ENCODE assay signal across 10 mouse cellular contexts in genomic region chr12:81719161-81719560, GRCm38 (mm10).
DNase-seq lines count a peak whose midpoint lies in the region; ATAC-seq and TF ChIP-seq lines count a peak whose summit lies in the region.
"Had no signal": no experiment of that assay in that cellular context is flagged by ENCODE, and none has a peak within 500 bp of the region (broad histone marks: within the 10 kb centered on the region; RNA-seq: fewer than 3 reads in every experiment).

No protein-coding gene starts in this region.

- no peak for TF ChIP-seq POLR2A in lung, adult 2 months (IDR thresholded peaks at IDR 0.05; ENCODE audit: borderline replicate concordance, extremely low read depth, low read depth, low read length)

- no peak for DNase-seq in frontal cortex, postnatal 25 days (ENCODE audit: low spot score in 2 of 2)
- peak; percentile 39 to 52 for DNase-seq in lung, adult 18-20 months
- DNase-seq in lung, adult 2 months = no peak
- peak; percentile 41 for DNase-seq in skeletal muscle tissue, adult 2 months (ENCODE audit: low read depth, low spot score)
- no peak for DNase-seq in urinary bladder, postnatal 25 days (ENCODE audit: low spot score)
- no peak for DNase-seq in forebrain, embryonic 10.5 days (ENCODE audit: extremely low spot score, low spot score)

- 0 out of 2 replicates have a peak, but pooled peaks have one; percentile 23 for ATAC-seq in frontal cortex, adult (ENCODE audit: low TSS enrichment)
- ATAC-seq in granulocyte monocyte progenitor cell, adult 5-6 weeks (replicated peaks; ENCODE audit: poor library complexity, severe bottlenecking) = peak; percentile 80

- H3K4me3 ChIP-seq in lung, adult 2 months (replicated peaks; ENCODE audit: extremely low read depth, low read depth, low read length) = no peak overlapping the region
- no peak overlapping the region for H3K4me3 ChIP-seq in forebrain, embryonic 10.5 days
- H3K4me3 ChIP-seq: hindbrain, embryonic 10.5 days; lung, embryonic 15.5 days had no signal

- TF ChIP-seq CTCF in lung, adult 2 months (IDR thresholded peaks at IDR 0.05; ENCODE audit: insufficient read depth, low read length) = no peak

- peaks cover 20% of the 10 kb centered on the region for H3K36me3 ChIP-seq in forebrain, embryonic 10.5 days (replicated peaks)
- H3K36me3 ChIP-seq: lung, embryonic 15.5 days had no signal

- no peaks in the 10 kb centered on the region for H3K27me3 ChIP-seq in forebrain, embryonic 10.5 days (ENCODE audit: poor library complexity, severe bottlenecking)
- H3K27me3 ChIP-seq: lung, embryonic 15.5 days had no signal

- no peak overlapping the region for H3K27ac ChIP-seq in forebrain, embryonic 10.5 days
- H3K27ac ChIP-seq: hindbrain, embryonic 10.5 days; lung, embryonic 15.5 days had no signal

- H3K4me1 ChIP-seq in lung, adult 2 months (ENCODE audit: control insufficient read depth, insufficient read depth, low read length) = no peaks in the 10 kb centered on the region
- H3K4me1 ChIP-seq in forebrain, embryonic 10.5 days = peaks cover 12% of the 10 kb centered on the region
- H3K4me1 ChIP-seq: hindbrain, embryonic 10.5 days had no signal

- 40% methylated on average over 5 of the region's 5 CpGs for WGBS in lung, adult 2 months
- 88% methylated on average over 5 of the region's 5 CpGs for WGBS in forebrain, embryonic 10.5 days

- no peaks in the 10 kb centered on the region for H3K9me3 ChIP-seq in forebrain, embryonic 10.5 days
- H3K9me3 ChIP-seq: hindbrain, embryonic 10.5 days; lung, embryonic 15.5 days had no signal

Comparison
In these comparisons a context has a peak if more than half of its experiments do, and no peak if none do; other contexts are left out.
1. DNase-seq: peak in lung, adult 18-20 months (2 of 2) and skeletal muscle tissue, adult 2 months (single experiment); none in frontal cortex, postnatal 25 days (0 of 2), lung, adult 2 months (single experiment), urinary bladder, postnatal 25 days (single experiment) and forebrain, embryonic 10.5 days (single experiment).